Mouse (Mus musculus) megakaryocyte progenitor cell, adult 5-6 weeks (primary cell): ENCODE measurements around the gene Rnase2b. TPM values are rescaled to one million over a fixed set of nuclear protein-coding genes. Genes with fewer than 3 reads are reported as not detected.

Experiments used
- total RNA-seq, 2 experiments: library from RNA; stranded (forward) in 1 of 2; stranded (reverse) in 1 of 2; fragments of 157-497, 149-512 nt in 1 of 2; fragments of 200-1000 nt in 1 of 2; gene quantifications; 2 replicates each; pipeline versions ENCODE4 v1.2.3 to v1.2.4; 2015 to 2017

Rnase2b gene
- total RNA-seq, 2 experiments from 2014 or later, result not detected

Other genes with a start within 250 kb of the Rnase2b start
- gene Osgep, start 237.4 kb upstream of the Rnase2b start, total RNA-seq (2015), result 116 and 117 TPM in 2 replicates
- 117 and 125 TPM in 2 replicates for gene Osgep, start 237.4 kb upstream of the Rnase2b start, total RNA-seq (2017)
- gene Apex1, start 237.3 kb upstream of the Rnase2b start, total RNA-seq (2015), result 246 and 285 TPM in 2 replicates
- 189 and 223 TPM in 2 replicates for gene Apex1, start 237.3 kb upstream of the Rnase2b start, total RNA-seq (2017)
- 47.0 and 58.0 TPM in 2 replicates for gene Pip4p1, start 231.4 kb upstream of the Rnase2b start, total RNA-seq (2015)
- gene Pip4p1, start 231.4 kb upstream of the Rnase2b start, total RNA-seq (2017), result 10.4 and 17.9 TPM in 2 replicates
- 388 TPM in 2 replicates for gene Pnp, start 231.2 kb upstream of the Rnase2b start, total RNA-seq (2015)
- 201 and 203 TPM in 2 replicates for gene Pnp, start 231.2 kb upstream of the Rnase2b start, total RNA-seq (2017)
- 24.4 TPM in 1 of 2 replicates, not detected in the other for gene Gm49342, start 217.7 kb upstream of the Rnase2b start, total RNA-seq (2015)
- gene Gm49342, start 217.7 kb upstream of the Rnase2b start, total RNA-seq (2017), result 144 and 168 TPM in 2 replicates
- 11.0 and 16.1 TPM in 2 replicates for gene Pnp2, start 206.3 kb upstream of the Rnase2b start, total RNA-seq (2015)
- 6.0 and 8.1 TPM in 2 replicates for gene Pnp2, start 206.3 kb upstream of the Rnase2b start, total RNA-seq (2017)
- gene Rnase10, start 154.5 kb upstream of the Rnase2b start, total RNA-seq (2015), result 0.78 and 3.3 TPM in 2 replicates
- 0.64 and 5.2 TPM in 2 replicates for gene Rnase10, start 154.5 kb upstream of the Rnase2b start, total RNA-seq (2017)
- not detected in 2 replicates for gene Rnase9, start 120.4 kb upstream of the Rnase2b start, total RNA-seq (2015)
- gene Rnase9, start 120.4 kb upstream of the Rnase2b start, total RNA-seq (2017), result not detected in 2 replicates
- not detected in 2 replicates for gene Rnase11, start 112.1 kb upstream of the Rnase2b start, total RNA-seq (2015)
- gene Rnase11, start 112.1 kb upstream of the Rnase2b start, total RNA-seq (2017), result not detected in 2 replicates
- gene Rnase12, start 104.6 kb upstream of the Rnase2b start, total RNA-seq (2015), result 6.2 and 8.9 TPM in 2 replicates
- 4.9 and 5.0 TPM in 2 replicates for gene Rnase12, start 104.6 kb upstream of the Rnase2b start, total RNA-seq (2017)
- not detected in 2 replicates for gene Olfr750, start 87.8 kb upstream of the Rnase2b start, total RNA-seq (2015)
- gene Olfr750, start 87.8 kb upstream of the Rnase2b start, total RNA-seq (2017), result not detected in 2 replicates
- 4.8 and 7.1 TPM in 2 replicates for gene Rnase4, start 71.2 kb upstream of the Rnase2b start, total RNA-seq (2015)
- gene Rnase4, start 71.2 kb upstream of the Rnase2b start, total RNA-seq (2017), result 1.7 and 2.4 TPM in 2 replicates
- gene Ang, start 71.1 kb upstream of the Rnase2b start, total RNA-seq (2015), result 1.8 and 2.0 TPM in 2 replicates
- gene Ang, start 71.1 kb upstream of the Rnase2b start, total RNA-seq (2017), result 1.3 and 1.4 TPM in 2 replicates
- not detected in 2 replicates for gene Eddm3b, start 47.8 kb upstream of the Rnase2b start, total RNA-seq (2015)
- gene Eddm3b, start 47.8 kb upstream of the Rnase2b start, total RNA-seq (2017), result not detected in 2 replicates
- gene Rnase6, start 38.4 kb upstream of the Rnase2b start, total RNA-seq (2015), result 9.2 and 14.6 TPM in 2 replicates
- 20.7 and 22.2 TPM in 2 replicates for gene Rnase6, start 38.4 kb upstream of the Rnase2b start, total RNA-seq (2017)
- gene Rnase1, start 15.5 kb upstream of the Rnase2b start, total RNA-seq (2015), result not detected in 2 replicates
- not detected in 2 replicates for gene Rnase1, start 15.5 kb upstream of the Rnase2b start, total RNA-seq (2017)
- not detected in 2 replicates for gene Ang2, start 36.9 kb downstream of the Rnase2b start, total RNA-seq (2015)
- not detected in 2 replicates for gene Ang2, start 36.9 kb downstream of the Rnase2b start, total RNA-seq (2017)
- not detected in 2 replicates for gene Ear14, start 41.1 kb downstream of the Rnase2b start, total RNA-seq (2015)
- not detected in 2 replicates for gene Ear14, start 41.1 kb downstream of the Rnase2b start, total RNA-seq (2017)
- not detected in 2 replicates for gene Rnase2a, start 93.9 kb downstream of the Rnase2b start, total RNA-seq (2015)
- not detected in 2 replicates for gene Rnase2a, start 93.9 kb downstream of the Rnase2b start, total RNA-seq (2017)
- not detected in 2 replicates for gene Gm7247, start 199.5 kb downstream of the Rnase2b start, total RNA-seq (2015)
- gene Gm7247, start 199.5 kb downstream of the Rnase2b start, total RNA-seq (2017), result not detected in 2 replicates
- gene Vmn2r88, start 248.6 kb downstream of the Rnase2b start, total RNA-seq (2015), result not detected in 2 replicates
- not detected in 2 replicates for gene Vmn2r88, start 248.6 kb downstream of the Rnase2b start, total RNA-seq (2017)